Mouse (Mus musculus) heart, postnatal 14 days (tissue): ENCODE data around the gene Rhbdd1. TPM values are rescaled to one million over a fixed set of nuclear protein-coding genes. Genes with fewer than 3 reads are reported as not detected.

Source experiments
- DNase-seq, 2 experiments: peaks; one replicate each; pipeline ENCODE4 v3.0.0; 2021 to 2022
- intact Hi-C: fragments of 180-260 bp; cut with DNase I; formaldehyde crosslinking; loops from one replicate; pipeline ENCODE4 v1.15.1; 2025
- microRNA-seq, 2 experiments: library from miRNA; unstranded; fragments of <30 nt; microRNA quantifications; one replicate each; pipeline ENCODE4 v1.2.0; 2021 to 2022
- total RNA-seq, 2 experiments: library from RNA; stranded (reverse); gene quantifications; 2 replicates each; pipeline ENCODE4 v1.2.3; 2021

Gene Rhbdd1
- total RNA-seq, 2 experiments from 2014 or later = 10.1 to 11.5 TPM

- no peak for DNase-seq
- intact Hi-C loops = no loop called here
Measured at GRCm38 (mm10) chr1:82470516-82471225, 154.4 kb downstream of the Rhbdd1 start.

- no peak for DNase-seq
- intact Hi-C loops = no loop called here
Measured at GRCm38 (mm10) chr1:82473467-82473866, 157.2 kb downstream of the Rhbdd1 start.

GRCm38 (mm10) chr1:82474461-82474961, 158.3 kb downstream of the Rhbdd1 start:
- DNase-seq = no peak
- intact Hi-C loops = no loop called here

- intact Hi-C loops = loop anchor here (5.0 kb wide), 1 partner anchor 43 kb away; no protein-coding TSS in a partner anchor
Measured at GRCm38 (mm10) chr1:82475254-82475653, 159.0 kb downstream of the Rhbdd1 start.

GRCm38 (mm10) chr1:82475821-82476220, 159.6 kb downstream of the Rhbdd1 start:
- DNase-seq = no peak
- intact Hi-C loops = loop anchor here (2.0 to 5.0 kb wide), 3 partner anchors 44 to 1165 kb away; no protein-coding TSS in a partner anchor

More at GRCm38 (mm10) chr1:82475254-82475653, 159.0 kb downstream of the Rhbdd1 start:
- no peak for DNase-seq

GRCm38 (mm10) chr1:82476256-82476655, 160.0 kb downstream of the Rhbdd1 start:
- DNase-seq = peak; percentile 31 to 64
- intact Hi-C loops = loop anchor here (2.0 to 5.0 kb wide), 3 partner anchors 44 to 1165 kb away; no protein-coding TSS in a partner anchor

GRCm38 (mm10) chr1:82476746-82477145, 160.5 kb downstream of the Rhbdd1 start:
- intact Hi-C loops = loop anchor here (2.0 to 5.0 kb wide), 3 partner anchors 44 to 1166 kb away; no protein-coding TSS in a partner anchor

GRCm38 (mm10) chr1:82479696-82480487, 163.6 kb downstream of the Rhbdd1 start:
- intact Hi-C loops = loop anchor here (5.0 kb wide), 1 partner anchor 48 kb away; no protein-coding TSS in a partner anchor

More at GRCm38 (mm10) chr1:82476746-82477145, 160.5 kb downstream of the Rhbdd1 start:
- DNase-seq = peak; percentile 13 to 24

GRCm38 (mm10) chr1:82482371-82482770, 166.1 kb downstream of the Rhbdd1 start:
- DNase-seq = no peak
- intact Hi-C loops = no loop called here

More at GRCm38 (mm10) chr1:82479696-82480487, 163.6 kb downstream of the Rhbdd1 start:
- no peak for DNase-seq

- intact Hi-C loops = no loop called here
- DNase-seq = no peak
Measured at GRCm38 (mm10) chr1:82486371-82486770, 170.1 kb downstream of the Rhbdd1 start.

- intact Hi-C loops = no loop called here
- no peak for DNase-seq
Measured at GRCm38 (mm10) chr1:82491954-82492353, 175.7 kb downstream of the Rhbdd1 start.

Small RNAs within 50 kb of the gene (microRNA-seq; reads per million reads assigned to microRNA genes)
- 0 reads per million in 2 experiments for gene Gm22112

Other genes starting within 250 kb of the Rhbdd1 start
- not detected for gene Gm9747, start 83.3 kb upstream of the Rhbdd1 start, total RNA-seq
- gene Irs1, start 25.0 kb upstream of the Rhbdd1 start, total RNA-seq = 10 to 100 TPM; 37.5 to 38.0 TPM